Mouse (Mus musculus) G1E-ER4 (cell line): ENCODE measurements around the gene Cemip2. TPM values are rescaled to one million over a fixed set of nuclear protein-coding genes. Genes with fewer than 3 reads are reported as not detected.
A peak's percentile ranks its signal among the peaks of the same experiment; 100 is the strongest.

ENCODE experiments used
- GATA1 ChIP-seq: IDR thresholded peaks from one replicate; pipeline ENCODE4 v1.8.0; 2012; ENCODE audit warnings: low read length, inconsistent platforms
- polyA plus RNA-seq: library from polyadenylated mRNA; stranded (reverse); fragments of >175 nt; gene quantifications from 2 replicates; pipeline ENCODE4 v1.2.3, GENCODE M21; 2012

The Cemip2 gene
- polyA plus RNA-seq, 1 experiment: 8.5 TPM

- peak; percentile 69 for TF ChIP-seq GATA1
Observed at GRCm38 (mm10) chr19:21865242-21866055, 87.3 kb downstream of the Cemip2 start.

GRCm38 (mm10) chr19:21866094-21866493 is 88.0 kb downstream of the Cemip2 start:
- no peak for TF ChIP-seq GATA1

- no peak for TF ChIP-seq GATA1
Observed at GRCm38 (mm10) chr19:21868471-21868870, 90.3 kb downstream of the Cemip2 start.

- TF ChIP-seq GATA1: no peak
Observed at GRCm38 (mm10) chr19:21882110-21882940, 104.2 kb downstream of the Cemip2 start.

GRCm38 (mm10) chr19:21883053-21883452 is 104.9 kb downstream of the Cemip2 start:
- TF ChIP-seq GATA1: no peak

- TF ChIP-seq GATA1: no peak
Observed at GRCm38 (mm10) chr19:21883922-21884321, 105.8 kb downstream of the Cemip2 start.

- no peak for TF ChIP-seq GATA1
Observed at GRCm38 (mm10) chr19:21884385-21884784, 106.2 kb downstream of the Cemip2 start.

GRCm38 (mm10) chr19:21886166-21886657 is 108.1 kb downstream of the Cemip2 start:
- no peak for TF ChIP-seq GATA1

- no peak for TF ChIP-seq GATA1
Observed at GRCm38 (mm10) chr19:21890699-21891098, 112.6 kb downstream of the Cemip2 start.

GRCm38 (mm10) chr19:21894792-21895191 is 116.7 kb downstream of the Cemip2 start:
- TF ChIP-seq GATA1: no peak

- TF ChIP-seq GATA1: no peak
Observed at GRCm38 (mm10) chr19:21895540-21895939, 117.4 kb downstream of the Cemip2 start.

- no peak for TF ChIP-seq GATA1
Observed at GRCm38 (mm10) chr19:21897122-21897827, 119.1 kb downstream of the Cemip2 start.

GRCm38 (mm10) chr19:21898015-21898939 is 120.1 kb downstream of the Cemip2 start:
- no peak for TF ChIP-seq GATA1

Other genes starting within 250 kb of the Cemip2 start
- 0.43 and 0.63 TPM in 2 replicates for gene 1110059E24Rik, start 125.4 kb upstream of the Cemip2 start, polyA plus RNA-seq
- gene Abhd17b, start 125.2 kb upstream of the Cemip2 start, polyA plus RNA-seq: 8.0 and 12.4 TPM in 2 replicates